Mouse (Mus musculus): Measurements from ENCODE around the gene Mid1. TPM values are rescaled to one million over a fixed set of nuclear protein-coding genes. Genes with fewer than 3 reads are reported as not detected.
"Not testable (repeated sequence)": the region's sequence is repeated elsewhere in the genome, so short reads cannot be mapped to it uniquely, and the experiment has no call there.

The Mid1 gene
- polyA plus RNA-seq, 1 experiment from 2014 or later, result 6.9 TPM

DNA sequence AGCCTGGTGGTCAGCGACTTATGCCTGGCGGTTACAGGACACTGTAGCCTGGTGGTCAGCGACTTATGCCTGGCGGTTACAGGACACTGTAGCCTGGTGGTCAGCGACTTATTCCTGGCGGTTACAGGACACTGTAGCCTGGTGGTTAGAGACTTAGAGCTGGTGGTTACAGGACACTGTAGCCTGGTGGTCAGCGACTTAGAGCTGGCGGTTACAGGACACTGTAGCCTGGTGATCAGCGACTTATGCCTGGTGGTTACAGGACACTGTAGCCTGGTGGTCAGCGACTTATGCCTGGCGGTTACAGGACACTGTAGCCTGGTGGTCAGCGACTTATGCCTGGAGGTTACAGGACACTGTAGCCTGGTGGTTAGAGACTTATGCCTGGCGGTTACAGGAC, 329.0 kb downstream of the Mid1 start:
- H3K9me3 ChIP-seq (ENCODE audit: low read length), result peaks cover 33% of the 10 kb centered on the region
- not testable (repeated sequence) for H3K4me3 ChIP-seq (ENCODE audit: low read length); H3K4me2 ChIP-seq (replicated peaks; ENCODE audit: low read depth, low read length); H3K27ac ChIP-seq (ENCODE audit: low read length); H3K27me3 ChIP-seq (ENCODE audit: insufficient read depth, low read length); ATAC-seq (ENCODE audit: low FRiP score, low TSS enrichment); H3K9ac ChIP-seq (replicated peaks; ENCODE audit: low read length); H3K4me1 ChIP-seq (ENCODE audit: insufficient read depth, low read length)
- H3K36me3 ChIP-seq (ENCODE audit: insufficient read depth, low read length), result peaks cover 29% of the 10 kb centered on the region
- 93% methylated on average over 3 of the region's 13 CpGs for WGBS

DNA sequence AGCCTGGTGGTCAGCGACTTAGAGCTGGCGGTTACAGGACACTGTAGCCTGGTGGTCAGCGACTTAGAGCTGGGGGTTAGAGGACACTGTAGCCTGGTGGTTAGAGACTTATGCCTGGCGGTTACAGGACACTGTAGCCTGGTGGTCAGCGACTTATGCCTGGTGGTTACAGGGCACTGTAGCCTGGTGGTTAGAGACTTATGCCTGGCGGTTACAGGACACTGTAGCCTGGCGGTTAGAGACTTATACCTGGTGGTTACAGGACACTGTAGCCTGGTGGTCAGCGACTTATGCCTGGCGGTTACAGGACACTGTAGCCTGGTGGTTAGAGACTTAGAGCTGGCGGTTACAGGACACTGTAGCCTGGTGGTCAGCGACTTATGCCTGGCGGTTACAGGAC, 330.9 kb downstream of the Mid1 start:
- H3K4me1 ChIP-seq (ENCODE audit: insufficient read depth, low read length); H3K9ac ChIP-seq (replicated peaks; ENCODE audit: low read length); H3K4me3 ChIP-seq (ENCODE audit: low read length); H3K27me3 ChIP-seq (ENCODE audit: insufficient read depth, low read length); H3K27ac ChIP-seq (ENCODE audit: low read length); ATAC-seq (ENCODE audit: low FRiP score, low TSS enrichment); H3K4me2 ChIP-seq (replicated peaks; ENCODE audit: low read depth, low read length): not testable (repeated sequence)
- peaks cover 36% of the 10 kb centered on the region for H3K36me3 ChIP-seq (ENCODE audit: insufficient read depth, low read length)
- 86% methylated on average over 10 of the region's 12 CpGs for WGBS
- peaks cover 28% of the 10 kb centered on the region for H3K9me3 ChIP-seq (ENCODE audit: low read length)

GRCm38 (mm10) chrX:170017333-170018245, 332.6 kb downstream of the Mid1 start:
- not testable (repeated sequence) for H3K4me1 ChIP-seq (ENCODE audit: insufficient read depth, low read length); H3K9ac ChIP-seq (replicated peaks; ENCODE audit: low read length); H3K27me3 ChIP-seq (ENCODE audit: insufficient read depth, low read length)
- peaks cover 39% of the 10 kb centered on the region for H3K36me3 ChIP-seq (ENCODE audit: insufficient read depth, low read length)
- 0 out of 2 replicates have a peak overlapping the region, but pooled peaks have one; percentile 5 for H3K4me3 ChIP-seq (ENCODE audit: low read length)
- WGBS, result 49% methylated on average over 27 of the region's 27 CpGs
- H3K4me2 ChIP-seq (replicated peaks; ENCODE audit: low read depth, low read length), result peak overlapping the region; percentile 12; the same call in 1 of the 2 replicates
- H3K27ac ChIP-seq (ENCODE audit: low read length), result peak overlapping the region; percentile 3; the same call in 1 of the 2 replicates
- ATAC-seq (ENCODE audit: low FRiP score, low TSS enrichment), result peak; percentile 91
- peaks cover 30% of the 10 kb centered on the region for H3K9me3 ChIP-seq (ENCODE audit: low read length)

- not testable (repeated sequence) for H3K9ac ChIP-seq (replicated peaks; ENCODE audit: low read length); H3K27me3 ChIP-seq (ENCODE audit: insufficient read depth, low read length); H3K27ac ChIP-seq (ENCODE audit: low read length); H3K4me2 ChIP-seq (replicated peaks; ENCODE audit: low read depth, low read length); H3K4me1 ChIP-seq (ENCODE audit: insufficient read depth, low read length); H3K4me3 ChIP-seq (ENCODE audit: low read length)
- 85% methylated on average over 66 of the region's 66 CpGs for WGBS
- H3K36me3 ChIP-seq (ENCODE audit: insufficient read depth, low read length), result peaks cover 39% of the 10 kb centered on the region
- peaks cover 30% of the 10 kb centered on the region for H3K9me3 ChIP-seq (ENCODE audit: low read length)
- peak; percentile 91 for ATAC-seq (ENCODE audit: low FRiP score, low TSS enrichment)
Observed at GRCm38 (mm10) chrX:170018571-170019218, 333.7 kb downstream of the Mid1 start.

- Histone ChIP-seq H3K9me3 (ENCODE audit: low read length) (peaks cover 30% of the 10 kb centered on the region), H3K36me3 (ENCODE audit: insufficient read depth, low read length) (peaks cover 39% of the 10 kb centered on the region)
- H3K4me3 ChIP-seq (ENCODE audit: low read length); H3K27me3 ChIP-seq (ENCODE audit: insufficient read depth, low read length); H3K4me1 ChIP-seq (ENCODE audit: insufficient read depth, low read length); H3K27ac ChIP-seq (ENCODE audit: low read length); H3K4me2 ChIP-seq (replicated peaks; ENCODE audit: low read depth, low read length); H3K9ac ChIP-seq (replicated peaks; ENCODE audit: low read length): not testable (repeated sequence)
- ATAC-seq (ENCODE audit: low FRiP score, low TSS enrichment), result peak; percentile 62
- 84% methylated on average over 30 of the region's 30 CpGs for WGBS
Observed at GRCm38 (mm10) chrX:170019219-170019953, 334.4 kb downstream of the Mid1 start.

DNA sequence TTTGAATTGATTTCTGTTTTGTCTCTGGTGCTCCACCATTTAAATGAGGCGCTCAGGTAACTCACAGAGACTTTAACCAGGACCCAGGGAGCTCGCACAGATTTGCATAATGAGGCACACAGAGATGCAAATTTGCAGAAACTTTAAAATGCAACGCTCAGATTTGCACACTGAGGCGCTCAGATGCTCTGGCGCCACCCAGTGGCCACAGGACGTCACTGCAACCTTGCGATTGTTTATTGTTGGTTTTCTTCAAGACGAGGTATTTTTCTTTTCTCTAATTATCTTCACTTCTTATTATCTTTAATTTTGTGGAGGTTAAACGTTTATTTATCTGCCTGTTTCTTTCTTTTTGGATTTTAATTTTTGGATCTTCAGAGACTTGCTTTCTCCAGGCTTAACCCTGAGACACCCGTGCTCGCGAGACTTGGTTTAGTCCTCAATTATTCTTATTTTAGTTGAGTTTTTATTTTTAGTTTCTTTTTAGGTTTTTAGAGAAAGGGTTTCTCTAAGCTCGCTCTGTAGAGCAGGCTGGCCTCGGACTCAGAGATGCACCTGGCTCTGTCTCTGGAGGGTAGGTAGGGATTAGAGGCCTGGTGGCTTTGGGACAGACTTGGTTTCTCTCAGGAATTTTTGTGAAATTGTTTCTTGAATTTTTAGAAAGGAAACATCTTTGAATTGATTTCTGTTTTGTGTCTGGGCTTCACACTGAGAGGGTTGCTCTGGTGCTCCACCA, 335.1 kb downstream of the Mid1 start:
- not testable (repeated sequence) for H3K9ac ChIP-seq (replicated peaks; ENCODE audit: low read length); H3K4me1 ChIP-seq (ENCODE audit: insufficient read depth, low read length); H3K4me3 ChIP-seq (ENCODE audit: low read length); H3K27ac ChIP-seq (ENCODE audit: low read length); H3K4me2 ChIP-seq (replicated peaks; ENCODE audit: low read depth, low read length); H3K27me3 ChIP-seq (ENCODE audit: insufficient read depth, low read length); ATAC-seq (ENCODE audit: low FRiP score, low TSS enrichment)
- Histone ChIP-seq H3K9me3 (ENCODE audit: low read length) (peaks cover 30% of the 10 kb centered on the region), H3K36me3 (ENCODE audit: insufficient read depth, low read length) (peaks cover 39% of the 10 kb centered on the region)
- 58% methylated on average over 14 of the region's 14 CpGs for WGBS

DNA sequence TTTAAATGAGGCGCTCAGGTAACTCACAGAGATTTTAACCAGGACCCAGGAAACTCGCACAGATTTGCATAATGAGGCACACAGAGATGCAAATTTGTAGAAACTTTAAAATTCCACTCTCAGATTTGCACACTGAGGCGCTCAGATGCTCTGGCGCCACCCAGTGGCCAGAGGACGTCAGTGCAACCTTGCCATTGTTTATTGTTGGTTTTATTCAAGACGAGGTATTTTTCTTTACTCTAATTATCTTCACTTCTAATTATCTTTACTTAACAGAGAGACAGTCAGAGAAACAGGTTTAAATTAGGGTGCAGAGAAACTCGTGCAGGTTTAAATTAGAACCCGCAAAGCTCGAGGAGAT, 335.7 kb downstream of the Mid1 start:
- WGBS, result 48% methylated on average over 9 of the region's 9 CpGs
- H3K9ac ChIP-seq (replicated peaks; ENCODE audit: low read length); H3K4me1 ChIP-seq (ENCODE audit: insufficient read depth, low read length); H3K27ac ChIP-seq (ENCODE audit: low read length); H3K4me3 ChIP-seq (ENCODE audit: low read length); H3K4me2 ChIP-seq (replicated peaks; ENCODE audit: low read depth, low read length); ATAC-seq (ENCODE audit: low FRiP score, low TSS enrichment); H3K27me3 ChIP-seq (ENCODE audit: insufficient read depth, low read length): not testable (repeated sequence)
- Histone ChIP-seq H3K9me3 (ENCODE audit: low read length) (peaks cover 30% of the 10 kb centered on the region), H3K36me3 (ENCODE audit: insufficient read depth, low read length) (peaks cover 39% of the 10 kb centered on the region)

DNA sequence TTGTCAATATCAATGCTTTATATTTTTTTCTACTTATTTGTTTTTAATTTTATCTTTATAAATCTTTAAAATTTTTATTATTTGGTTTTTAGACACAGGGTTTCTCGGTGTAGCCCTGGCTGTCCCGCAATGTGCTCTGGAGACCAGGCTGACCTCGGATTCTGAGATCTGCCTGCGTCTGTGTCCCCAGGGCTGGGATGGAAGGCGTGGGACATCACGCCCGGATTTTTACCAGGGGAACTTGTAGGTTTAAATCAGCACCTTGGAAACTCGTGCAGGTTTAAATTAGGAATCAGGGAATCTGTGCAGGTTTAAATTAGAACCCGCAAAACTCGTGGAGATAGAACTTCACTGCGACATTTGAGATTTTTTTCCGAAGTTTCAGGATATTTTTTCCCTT, 336.2 kb downstream of the Mid1 start:
- not testable (repeated sequence) for H3K4me1 ChIP-seq (ENCODE audit: insufficient read depth, low read length); H3K9ac ChIP-seq (replicated peaks; ENCODE audit: low read length); H3K27me3 ChIP-seq (ENCODE audit: insufficient read depth, low read length); H3K4me3 ChIP-seq (ENCODE audit: low read length); ATAC-seq (ENCODE audit: low FRiP score, low TSS enrichment); H3K27ac ChIP-seq (ENCODE audit: low read length); H3K4me2 ChIP-seq (replicated peaks; ENCODE audit: low read depth, low read length)
- Histone ChIP-seq H3K9me3 (ENCODE audit: low read length) (peaks cover 30% of the 10 kb centered on the region), H3K36me3 (ENCODE audit: insufficient read depth, low read length) (peaks cover 39% of the 10 kb centered on the region)
- WGBS, result 78% methylated on average over 12 of the region's 12 CpGs

GRCm38 (mm10) chrX:170021750-170022461, 336.9 kb downstream of the Mid1 start:
- Histone ChIP-seq H3K9me3 (ENCODE audit: low read length) (peaks cover 30% of the 10 kb centered on the region), H3K36me3 (ENCODE audit: insufficient read depth, low read length) (peaks cover 38% of the 10 kb centered on the region)
- H3K4me2 ChIP-seq (replicated peaks; ENCODE audit: low read depth, low read length); H3K4me3 ChIP-seq (ENCODE audit: low read length); H3K27ac ChIP-seq (ENCODE audit: low read length); H3K27me3 ChIP-seq (ENCODE audit: insufficient read depth, low read length); H3K9ac ChIP-seq (replicated peaks; ENCODE audit: low read length); H3K4me1 ChIP-seq (ENCODE audit: insufficient read depth, low read length); ATAC-seq (ENCODE audit: low FRiP score, low TSS enrichment): not testable (repeated sequence)
- 53% methylated on average over 15 of the region's 15 CpGs for WGBS

Measured in kidney, embryonic 16.5 days (tissue).